Mouse (Mus musculus) neural tube, embryonic 11.5 days (tissue): ENCODE results near the gene Cldn2. TPM values are rescaled to one million over a fixed set of nuclear protein-coding genes. Genes with fewer than 3 reads are reported as not detected.

Experiments used
- ATAC-seq: fragments of 200-750 bp; cut with Nextera tagmentation; 2 replicates; pipeline ENCODE4 v1.8.0; 2017; ENCODE audit warnings: moderate number of reproducible peaks, mild to moderate bottlenecking, moderate TSS enrichment, moderate library complexity; ENCODE audit not compliant: insufficient read depth, low FRiP score, low TSS enrichment
- DNase-seq: peaks from one replicate; pipeline ENCODE4 v3.0.0-alpha.2; 2015; ENCODE audit warnings: low spot score
- H3K27ac ChIP-seq: fragments of 300-500 bp; sonication (generic); 2 replicates; pipeline ENCODE4 v1.5.1; 2014; ENCODE audit warnings: low read depth, mild to moderate bottlenecking, low read length
- H3K27me3 ChIP-seq: fragments of 300-500 bp; sonication (generic); 2 replicates; pipeline ENCODE4 v1.6.1; 2014; ENCODE audit warnings: mild to moderate bottlenecking, low read length, mixed read lengths; ENCODE audit not compliant: control insufficient read depth, insufficient read depth
- H3K36me3 ChIP-seq: fragments of 300-500 bp; sonication (generic); 2 replicates; pipeline ENCODE4 v1.6.1; 2014; ENCODE audit warnings: mild to moderate bottlenecking, low read length, moderate library complexity, mixed read lengths; ENCODE audit not compliant: control insufficient read depth, insufficient read depth
- H3K4me1 ChIP-seq: fragments of 300-500 bp; sonication (generic); 2 replicates; pipeline ENCODE4 v1.6.1; 2014; ENCODE audit warnings: low read length, mixed read lengths; ENCODE audit not compliant: control insufficient read depth, insufficient read depth
- H3K4me2 ChIP-seq: fragments of 300-500 bp; sonication (generic); 2 replicates; pipeline ENCODE4 v1.6.1; 2014; ENCODE audit warnings: low read depth, mild to moderate bottlenecking, moderate library complexity
- H3K4me3 ChIP-seq: fragments of 300-500 bp; sonication (generic); 2 replicates; pipeline ENCODE4 v1.5.1; 2014; ENCODE audit warnings: low read depth, low read length
- H3K9ac ChIP-seq: fragments of 300-500 bp; sonication (generic); 2 replicates; pipeline ENCODE4 v1.6.1; 2014; ENCODE audit warnings: mild to moderate bottlenecking, low read length
- H3K9me3 ChIP-seq: fragments of 300-500 bp; sonication (generic); 2 replicates; pipeline ENCODE4 v1.6.1; 2016; ENCODE audit warnings: low read length; ENCODE audit not compliant: control insufficient read depth
- WGBS: fragments of 180-500 bp; shearing (Covaris S2); extraction: QIAGEN DNeasy Blood & Tissue Kit; methylation state at CpG from one replicate; pipeline ENCODE4 v1.1.7; 2014; 5-methylcytosine and 5-hydroxymethylcytosine counted together
- polyA plus RNA-seq: library from polyadenylated mRNA; unstranded; fragments of >200 nt; fragmentation: Nextera tagmentation; extraction: Ambion mirVana; gene quantifications from 2 replicates; pipeline ENCODE4 v1.2.1, GENCODE M21; 2014

Cldn2 gene
- polyA plus RNA-seq, 1 experiment from 2014 or later, result 0.32 TPM

GRCm38 (mm10) chrX:139814018-139814635, 13.5 kb downstream of the Cldn2 start:
- no peaks in the 10 kb centered on the region for H3K27me3 ChIP-seq
- no peaks in the 10 kb centered on the region for H3K36me3 ChIP-seq
- H3K9ac ChIP-seq, result no peak overlapping the region
- DNase-seq (no peak), ATAC-seq (no peak)
- no peak overlapping the region for H3K4me2 ChIP-seq
- no peaks in the 10 kb centered on the region for H3K9me3 ChIP-seq
- H3K27ac ChIP-seq, result no peak overlapping the region
- no peaks in the 10 kb centered on the region for H3K4me1 ChIP-seq
- H3K4me3 ChIP-seq, result no peak overlapping the region
- WGBS, result 86% methylated on average over 8 of the region's 8 CpGs

DNA sequence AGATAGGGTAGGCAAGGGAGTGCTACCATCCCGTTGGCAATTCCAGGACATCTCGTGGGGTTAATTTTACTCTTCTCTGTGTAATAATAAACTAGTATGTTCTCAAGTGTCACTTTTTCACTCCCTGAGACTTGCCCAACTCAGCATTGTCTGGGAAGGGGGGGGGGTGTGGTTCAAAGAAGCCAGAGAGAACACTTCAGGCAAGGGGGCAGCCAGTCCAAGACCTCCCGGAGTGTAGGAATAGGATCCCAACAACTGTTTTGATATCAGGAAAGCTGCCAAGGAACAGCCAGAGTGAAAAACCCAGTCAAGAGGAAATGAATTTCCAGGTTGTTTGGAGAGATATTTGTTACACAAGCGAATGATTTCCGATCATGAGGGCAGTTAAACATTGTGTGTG, 14.6 kb downstream of the Cldn2 start:
- Histone ChIP-seq H3K4me2 (no peak overlapping the region), H3K9ac (no peak overlapping the region), H3K9me3 (no peaks in the 10 kb centered on the region), H3K4me3 (no peak overlapping the region), H3K27me3 (no peaks in the 10 kb centered on the region), H3K36me3 (no peaks in the 10 kb centered on the region), H3K4me1 (no peaks in the 10 kb centered on the region), H3K27ac (no peak overlapping the region)
- 77% methylated on average over 5 of the region's 5 CpGs for WGBS
- ATAC-seq, result no peak
- DNase-seq, result no peak

DNA sequence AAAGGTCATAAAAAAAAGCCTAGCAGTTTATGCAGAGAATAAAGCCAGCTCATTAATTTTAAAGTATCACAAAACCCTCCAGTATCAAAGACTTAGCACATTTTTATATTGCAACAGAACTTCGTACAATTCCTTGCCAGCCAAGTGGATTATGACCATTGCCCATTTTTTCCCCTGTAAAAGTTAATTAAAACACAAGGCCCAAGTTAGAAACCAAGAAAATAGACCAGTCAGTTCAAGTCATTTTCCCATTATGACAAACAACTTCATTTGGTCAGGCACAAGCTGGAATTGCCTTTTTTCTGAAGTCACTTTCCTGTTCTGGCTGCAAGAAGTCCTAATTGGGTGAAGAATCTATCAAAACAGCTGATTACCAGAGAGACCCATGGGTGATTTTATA, 24.8 kb downstream of the Cldn2 start:
- H3K4me3 ChIP-seq, result no peak overlapping the region
- WGBS, result 93% methylated on average over 1 of the region's 1 CpGs
- no peaks in the 10 kb centered on the region for H3K36me3 ChIP-seq
- H3K9ac ChIP-seq, result no peak overlapping the region
- no peak for DNase-seq
- H3K4me2 ChIP-seq, result no peak overlapping the region
- ATAC-seq, result no peak
- no peaks in the 10 kb centered on the region for H3K9me3 ChIP-seq
- no peaks in the 10 kb centered on the region for H3K27me3 ChIP-seq
- H3K4me1 ChIP-seq, result no peaks in the 10 kb centered on the region
- no peak overlapping the region for H3K27ac ChIP-seq

- no peaks in the 10 kb centered on the region for H3K27me3 ChIP-seq
- WGBS, result 88% methylated on average over 4 of the region's 4 CpGs
- ATAC-seq (no peak), DNase-seq (no peak)
- no peaks in the 10 kb centered on the region for H3K9me3 ChIP-seq
- no peak overlapping the region for H3K9ac ChIP-seq
- H3K36me3 ChIP-seq, result no peaks in the 10 kb centered on the region
- H3K4me2 ChIP-seq, result no peak overlapping the region
- no peak overlapping the region for H3K4me3 ChIP-seq
- H3K4me1 ChIP-seq, result no peaks in the 10 kb centered on the region
- H3K27ac ChIP-seq, result no peak overlapping the region
Measured at GRCm38 (mm10) chrX:139826926-139827325, 26.3 kb downstream of the Cldn2 start.

DNA sequence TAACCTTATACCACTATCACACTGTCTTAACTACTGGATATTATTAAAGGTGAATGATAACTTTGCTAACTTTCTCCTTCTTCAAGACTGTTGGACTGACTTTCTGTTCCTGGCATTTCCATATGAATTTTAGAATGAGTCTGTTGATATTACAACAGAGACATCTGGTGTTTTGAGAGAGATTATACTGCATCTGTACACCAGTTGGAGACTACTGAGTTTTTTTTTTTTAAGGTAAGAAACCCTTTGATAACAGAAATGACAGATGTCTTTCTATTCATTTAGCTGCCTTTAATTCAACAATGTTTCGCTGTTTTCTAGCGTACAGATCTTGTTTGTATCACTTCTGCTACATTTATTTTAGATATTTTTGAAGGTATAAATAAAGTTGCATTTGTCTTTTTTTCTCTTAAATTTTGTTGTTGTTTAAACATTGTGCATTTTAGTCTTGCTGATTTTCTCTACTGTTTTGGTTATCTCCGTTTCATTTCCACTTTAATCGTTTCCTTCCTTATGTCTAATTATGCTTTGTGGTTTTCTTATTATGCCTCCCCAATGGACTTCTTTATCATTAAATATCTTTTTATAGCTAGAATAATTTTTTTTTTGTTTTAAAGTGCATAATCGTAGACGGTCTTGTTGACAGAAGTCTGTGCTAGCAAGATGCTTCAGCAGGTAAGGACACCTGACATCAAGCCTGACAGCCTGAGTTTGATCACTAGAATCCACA, 27.9 kb downstream of the Cldn2 start:
- no peaks in the 10 kb centered on the region for H3K36me3 ChIP-seq
- no peaks in the 10 kb centered on the region for H3K9me3 ChIP-seq
- H3K27ac ChIP-seq, result no peak overlapping the region
- no peak overlapping the region for H3K4me3 ChIP-seq
- no peaks in the 10 kb centered on the region for H3K4me1 ChIP-seq
- no peaks in the 10 kb centered on the region for H3K27me3 ChIP-seq
- no peak for DNase-seq
- H3K9ac ChIP-seq, result no peak overlapping the region
- ATAC-seq, result no peak
- 91% methylated on average over 6 of the region's 6 CpGs for WGBS
- H3K4me2 ChIP-seq, result no peak overlapping the region

DNA sequence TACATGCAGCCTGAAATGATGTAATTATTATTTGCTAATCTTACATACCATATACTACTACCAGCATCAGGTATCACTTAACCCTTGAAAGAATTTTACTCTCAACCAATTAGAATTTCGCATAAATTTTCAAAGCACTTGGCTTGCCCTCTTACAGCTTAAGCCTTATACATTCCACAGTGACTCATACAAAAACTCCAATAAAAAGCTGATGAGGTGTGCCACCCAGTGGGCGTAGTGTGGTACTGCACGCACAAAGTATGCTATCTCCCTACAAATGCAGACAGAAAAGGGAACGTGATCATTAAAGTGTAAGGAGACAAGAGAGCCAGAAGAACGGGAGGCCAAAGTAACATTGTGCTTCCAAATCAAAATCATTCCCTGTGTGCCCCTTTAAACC, 31.8 kb downstream of the Cldn2 start:
- H3K4me1 ChIP-seq, result no peaks in the 10 kb centered on the region
- no peaks in the 10 kb centered on the region for H3K9me3 ChIP-seq
- no peak overlapping the region for H3K27ac ChIP-seq
- WGBS, result 20% methylated on average over 5 of the region's 5 CpGs
- DNase-seq, result peak; percentile 63
- H3K36me3 ChIP-seq, result no peaks in the 10 kb centered on the region
- H3K9ac ChIP-seq, result no peak overlapping the region
- ATAC-seq, result no peak
- no peak overlapping the region for H3K4me2 ChIP-seq
- no peak overlapping the region for H3K4me3 ChIP-seq
- no peaks in the 10 kb centered on the region for H3K27me3 ChIP-seq

- DNase-seq, result no peak
- Histone ChIP-seq H3K27ac (no peak overlapping the region), H3K9me3 (no peaks in the 10 kb centered on the region), H3K4me1 (no peaks in the 10 kb centered on the region), H3K27me3 (no peaks in the 10 kb centered on the region), H3K36me3 (no peaks in the 10 kb centered on the region), H3K4me2 (no peak overlapping the region), H3K4me3 (no peak overlapping the region), H3K9ac (no peak overlapping the region)
- 38% methylated on average over 3 of the region's 3 CpGs for WGBS
- no peak for ATAC-seq
Measured at GRCm38 (mm10) chrX:139839057-139839456, 38.4 kb downstream of the Cldn2 start.

GRCm38 (mm10) chrX:139841091-139841490, 40.5 kb downstream of the Cldn2 start:
- H3K27me3 ChIP-seq, result no peaks in the 10 kb centered on the region
- no peak overlapping the region for H3K4me2 ChIP-seq
- ATAC-seq (no peak), DNase-seq (no peak)
- WGBS, result 87% methylated on average over 6 of the region's 6 CpGs
- H3K9me3 ChIP-seq, result no peaks in the 10 kb centered on the region
- no peak overlapping the region for H3K27ac ChIP-seq
- H3K4me3 ChIP-seq, result no peak overlapping the region
- no peaks in the 10 kb centered on the region for H3K4me1 ChIP-seq
- no peak overlapping the region for H3K9ac ChIP-seq
- no peaks in the 10 kb centered on the region for H3K36me3 ChIP-seq

DNA sequence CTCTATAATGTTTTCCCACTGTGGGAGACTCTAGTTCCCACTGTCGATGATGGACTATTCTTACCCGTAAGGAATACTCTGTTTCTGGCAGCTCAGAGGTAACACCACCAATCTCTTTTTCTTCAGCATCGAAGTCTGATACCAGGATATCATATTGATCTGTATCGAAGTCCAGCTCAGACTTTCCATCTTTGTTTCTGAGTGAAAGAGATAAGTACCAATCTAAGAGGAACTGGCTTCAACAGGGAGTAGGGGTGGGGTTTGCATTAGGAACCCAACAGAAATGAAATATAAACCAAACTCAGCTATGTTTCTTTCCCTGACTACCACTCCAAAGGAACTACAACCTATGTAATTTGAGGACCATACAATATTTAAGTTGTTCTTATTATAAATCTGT, 54.2 kb downstream of the Cldn2 start:
- Histone ChIP-seq H3K4me3 (no peak overlapping the region), H3K4me1 (no peaks in the 10 kb centered on the region), H3K27ac (no peak overlapping the region), H3K4me2 (no peak overlapping the region), H3K36me3 (no peaks in the 10 kb centered on the region), H3K9me3 (no peaks in the 10 kb centered on the region), H3K27me3 (no peaks in the 10 kb centered on the region), H3K9ac (no peak overlapping the region)
- ATAC-seq (no peak), DNase-seq (no peak)
- WGBS, result 89% methylated on average over 4 of the region's 4 CpGs
